Mouse (Mus musculus) adrenal gland (tissue): ENCODE measurements around the gene Gm13694.

Experiments
- intact Hi-C: fragments of 180-260 bp; cut with DNase I; formaldehyde crosslinking; loops from one replicate; pipeline ENCODE4 v1.15.1; 2025

The Gm13694 gene

GRCm38 (mm10) chr2:84023319-84023718 is 44.6 kb downstream of the Gm13694 start:
- intact Hi-C loops: no loop called here

DNA sequence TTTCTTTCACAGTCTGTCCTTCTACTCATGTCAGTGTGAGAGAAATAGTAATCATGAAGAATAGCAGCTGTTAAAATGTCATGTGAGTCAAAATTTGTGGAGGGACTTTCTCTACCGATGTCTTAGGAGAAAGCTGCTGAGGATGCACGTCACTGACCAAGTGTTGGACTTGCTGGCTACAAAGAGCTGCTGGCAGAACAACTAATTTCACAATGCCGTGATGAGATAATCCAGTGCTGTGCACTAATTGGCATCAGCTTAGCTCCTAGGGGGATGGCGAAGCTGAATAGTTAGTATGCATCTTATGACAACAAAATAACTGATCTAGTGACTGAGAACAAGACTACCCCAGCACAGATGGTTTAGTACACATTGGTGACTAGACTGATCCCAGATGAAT is 46.5 kb downstream of the Gm13694 start:
- intact Hi-C loops: no loop called here
